Mouse (Mus musculus): Measurements from ENCODE around the gene Atxn7.
"Not testable (repeated sequence)": the region's sequence is repeated elsewhere in the genome, so short reads cannot be mapped to it uniquely, and the experiment has no call there.

Gene Atxn7

DNA sequence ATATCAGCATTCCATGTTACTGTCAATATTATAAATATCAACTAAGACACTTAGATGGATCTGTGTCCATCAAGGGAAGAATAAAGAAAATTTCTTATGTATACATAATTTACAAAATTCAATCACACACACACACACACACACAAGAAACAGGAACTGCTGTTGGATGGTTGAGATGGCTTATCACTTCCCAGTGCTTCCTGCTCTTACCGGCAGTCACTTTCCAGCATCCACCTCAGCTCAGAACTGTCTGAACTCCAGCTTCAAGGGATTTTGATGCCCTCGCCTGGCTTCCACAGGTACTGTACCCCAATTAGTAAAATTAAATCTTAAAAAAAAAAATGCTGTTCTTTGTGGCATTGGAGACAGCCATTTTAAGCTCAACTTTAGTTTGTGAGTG, 27.2 kb downstream of the Atxn7 start:
- DNase-seq (ENCODE audit: low spot score), result no peak

DNA sequence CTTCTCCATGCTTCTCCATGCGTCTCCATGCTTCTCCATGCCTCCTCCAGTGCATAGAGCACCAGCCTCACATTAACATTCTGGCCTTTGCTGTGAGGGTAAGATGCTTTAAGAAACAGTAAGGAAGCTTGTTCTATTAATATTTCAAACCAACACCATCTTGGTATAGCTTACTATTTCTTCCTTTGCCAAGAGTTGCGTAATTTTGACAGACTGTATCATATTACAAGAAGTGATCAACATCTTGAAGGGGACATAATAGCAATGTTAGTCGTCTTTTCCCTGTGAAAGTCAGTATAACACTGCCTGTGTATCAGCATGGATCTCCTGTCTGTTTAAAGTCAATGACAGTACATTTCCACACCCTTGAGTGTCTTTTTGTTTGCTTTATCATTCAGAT, 29.5 kb downstream of the Atxn7 start:
- no peak for DNase-seq (ENCODE audit: low spot score)

DNA sequence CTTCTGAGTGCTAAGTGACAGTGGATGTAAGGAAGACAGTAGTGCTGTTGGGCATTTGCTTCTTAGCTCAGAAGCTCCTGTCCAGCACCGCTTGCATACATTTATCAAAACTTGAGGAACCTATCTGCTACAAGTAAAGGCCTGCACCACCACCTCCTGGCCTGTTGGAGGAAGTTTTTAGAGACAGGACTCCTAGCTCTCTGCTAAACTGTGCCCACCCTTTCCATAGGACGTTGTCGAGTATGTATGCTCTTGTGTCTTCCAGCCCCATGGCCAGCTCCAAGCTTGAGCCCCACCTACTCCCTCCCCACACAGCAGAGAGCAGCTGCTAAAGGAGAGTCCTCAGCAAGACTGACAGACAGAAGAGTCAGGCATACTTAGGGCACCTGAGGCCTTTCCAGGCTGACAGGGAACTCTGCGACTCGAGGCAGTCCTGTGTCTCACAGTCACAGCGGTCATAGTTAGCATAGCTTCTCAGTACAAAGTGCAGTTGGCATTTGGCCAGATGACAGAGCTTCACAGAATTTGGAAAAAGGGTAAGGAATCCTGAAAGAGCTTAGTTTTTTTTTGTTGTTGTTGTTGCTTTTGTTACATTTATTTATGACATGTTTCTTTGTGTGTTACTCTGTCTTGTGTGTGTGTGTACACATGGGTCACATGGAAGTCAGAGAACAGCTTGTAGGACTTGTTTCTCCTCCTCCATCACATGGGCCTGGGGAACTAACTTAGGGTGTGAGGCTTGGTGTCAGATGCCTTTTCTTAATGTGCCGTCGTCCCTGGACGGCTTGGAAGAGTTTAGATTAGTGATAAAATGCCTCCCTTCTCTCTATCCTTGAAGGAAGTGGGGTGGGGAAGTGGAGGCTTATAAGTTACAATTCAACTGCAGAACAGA, 34.2 kb downstream of the Atxn7 start:
- DNase-seq (ENCODE audit: low spot score), result no peak

DNA sequence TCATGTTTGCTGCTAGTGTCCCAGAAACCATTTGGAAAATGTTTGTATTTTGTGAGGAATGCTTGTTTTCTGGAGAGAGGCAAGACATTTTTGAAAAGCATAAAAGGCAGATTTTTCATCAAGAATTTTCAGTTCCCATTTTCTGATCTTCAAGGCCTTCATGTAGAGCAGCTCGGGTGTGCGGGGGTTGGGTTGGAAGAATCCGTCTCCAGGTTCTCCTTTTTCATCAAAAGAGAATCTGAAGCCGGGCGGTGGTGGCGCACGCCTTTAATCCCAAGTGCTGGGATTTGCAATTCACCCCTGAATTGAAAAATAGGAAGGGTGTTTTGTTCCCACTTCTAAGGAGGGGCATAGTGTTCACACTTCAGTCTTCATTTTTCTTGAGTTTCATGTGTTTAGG, 41.5 kb downstream of the Atxn7 start:
- no peak for DNase-seq (ENCODE audit: low spot score)

DNA sequence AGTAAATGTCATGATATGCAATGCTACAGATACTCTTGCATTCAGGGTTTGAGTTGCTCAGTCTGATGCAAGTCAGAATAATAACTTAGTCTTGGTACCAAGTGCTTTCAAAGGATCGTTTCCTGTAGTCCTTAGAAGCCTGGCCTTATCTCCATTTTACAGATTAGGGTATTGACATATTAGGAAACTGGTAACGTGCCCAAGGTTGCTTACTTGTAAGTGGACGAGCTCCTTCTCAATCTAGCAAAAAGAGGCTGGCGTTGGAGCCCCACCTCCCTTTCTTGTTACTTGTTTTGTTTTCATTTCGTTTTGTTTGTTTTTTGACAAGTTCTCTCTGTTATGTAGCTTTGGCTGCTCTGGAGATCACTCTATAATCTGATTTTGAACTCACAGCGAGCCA, 48.5 kb downstream of the Atxn7 start:
- DNase-seq (ENCODE audit: low spot score), result no peak

GRCm38 (mm10) chr14:14012383-14013251, 51.4 kb downstream of the Atxn7 start:
- DNase-seq (ENCODE audit: low spot score), result peak; percentile 71

GRCm38 (mm10) chr14:14013252-14013711, 52.0 kb downstream of the Atxn7 start:
- DNase-seq (ENCODE audit: low spot score), result no peak

GRCm38 (mm10) chr14:14014636-14015375, 53.6 kb downstream of the Atxn7 start:
- no peak for DNase-seq (ENCODE audit: low spot score)

GRCm38 (mm10) chr14:14019155-14019894, 58.1 kb downstream of the Atxn7 start:
- no peak for DNase-seq (ENCODE audit: low spot score)

DNA sequence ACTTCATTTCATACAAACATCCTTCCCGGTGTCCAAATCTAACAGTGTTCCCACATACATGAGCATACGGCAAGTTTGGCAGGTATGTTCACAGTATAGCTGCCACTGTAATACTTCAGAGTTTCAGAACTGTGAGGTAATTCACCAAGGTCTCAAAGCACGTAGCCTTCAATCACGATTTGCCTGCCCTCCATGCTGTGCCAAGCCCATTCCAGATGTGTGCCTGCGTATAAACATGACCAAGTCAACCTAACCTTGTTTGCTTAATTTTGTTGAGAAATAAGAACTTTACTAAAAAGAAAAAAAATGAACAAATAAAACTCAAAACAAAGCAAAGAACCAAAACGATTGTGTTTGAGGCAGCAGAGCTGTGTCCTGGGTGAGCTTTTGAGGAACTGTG, 60.0 kb downstream of the Atxn7 start:
- DNase-seq (ENCODE audit: low spot score), result no peak

- DNase-seq (ENCODE audit: low spot score), result no peak
Measured at GRCm38 (mm10) chr14:14025870-14026269, 64.6 kb downstream of the Atxn7 start.

- no peak for DNase-seq (ENCODE audit: low spot score)
Measured at GRCm38 (mm10) chr14:14030621-14031020, 69.4 kb downstream of the Atxn7 start.

DNA sequence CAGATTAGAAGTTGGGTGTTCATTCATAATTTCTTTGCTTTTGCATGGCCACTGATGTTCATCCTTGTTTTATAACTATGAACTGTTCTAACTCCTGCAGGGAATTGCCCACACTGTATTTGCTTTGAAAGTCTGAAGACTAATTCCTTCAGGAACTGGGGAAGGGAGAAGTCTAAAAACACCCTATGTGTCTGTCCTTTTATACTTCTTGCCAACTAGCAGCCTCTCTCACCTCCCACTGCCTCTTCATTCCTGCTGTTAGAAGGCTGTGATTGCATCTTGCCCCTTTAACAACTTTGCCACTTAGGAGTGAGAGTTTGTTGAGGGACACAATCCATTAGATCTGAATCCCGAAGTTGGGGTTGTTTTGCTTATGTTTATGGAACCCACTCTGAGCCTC, 71.6 kb downstream of the Atxn7 start:
- no peak for DNase-seq (ENCODE audit: low spot score)

- no peak for DNase-seq (ENCODE audit: low spot score)
Measured at GRCm38 (mm10) chr14:14036352-14036751, 75.1 kb downstream of the Atxn7 start.

DNA sequence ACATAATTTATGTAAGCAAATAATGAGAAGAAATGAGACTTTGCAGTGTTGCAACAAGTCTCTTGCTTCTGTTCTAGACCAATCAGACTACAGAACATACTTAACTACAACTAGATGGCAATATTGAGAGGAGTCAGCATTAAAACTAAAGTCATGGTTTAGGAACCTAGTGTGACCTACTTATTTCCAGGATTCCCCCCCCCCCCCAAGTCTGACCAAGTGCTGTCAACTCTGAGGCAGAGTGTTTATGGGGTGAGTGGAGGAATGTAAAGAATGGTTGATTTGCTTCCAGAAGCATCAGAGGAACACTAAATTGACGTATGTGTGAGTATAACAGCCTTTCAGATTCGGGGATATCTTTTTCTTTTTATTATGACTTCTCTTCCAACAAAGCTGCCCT, 77.0 kb downstream of the Atxn7 start:
- DNase-seq (ENCODE audit: low spot score), result no peak

GRCm38 (mm10) chr14:14042336-14042735, 81.1 kb downstream of the Atxn7 start:
- DNase-seq (ENCODE audit: low spot score), result no peak

DNA sequence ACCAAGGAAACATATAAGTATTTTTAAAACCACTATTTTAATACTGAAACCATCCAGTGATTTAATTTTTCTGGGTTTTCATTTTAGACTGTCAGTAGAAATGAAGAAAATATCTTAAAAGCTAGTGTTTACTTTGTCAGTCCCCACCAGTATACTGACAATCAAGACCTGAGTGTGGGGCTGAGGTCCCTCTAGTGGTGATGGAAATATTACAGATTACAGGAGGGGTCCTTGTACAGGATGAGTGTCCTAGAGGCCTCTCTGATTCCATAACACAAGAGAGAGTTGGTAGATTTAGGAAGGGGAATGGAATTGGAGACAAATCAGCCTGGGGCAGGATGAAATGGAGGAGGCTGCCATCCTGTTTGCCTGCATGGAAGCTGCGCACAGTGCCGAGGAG, 93.1 kb downstream of the Atxn7 start:
- DNase-seq (ENCODE audit: low spot score), result no peak

DNA sequence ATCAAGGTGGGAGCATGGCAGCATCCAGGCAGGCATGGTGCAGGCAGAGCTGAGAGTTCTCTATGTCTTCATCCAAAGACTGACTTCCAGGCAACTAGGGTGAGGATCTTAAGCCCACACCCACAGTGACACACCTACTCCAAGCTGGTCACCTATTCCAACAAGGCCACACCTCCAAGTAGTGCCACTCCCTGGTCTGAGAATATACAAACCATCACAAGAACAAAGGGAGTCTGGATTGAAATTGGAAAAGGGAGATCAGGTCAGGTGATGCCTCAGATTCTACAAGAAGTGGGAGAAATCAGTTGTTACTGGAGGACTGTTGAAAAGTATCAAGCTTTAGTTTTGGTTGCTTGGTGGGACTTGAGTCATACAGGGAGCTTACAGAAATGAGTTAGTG, 98.4 kb downstream of the Atxn7 start:
- not testable (repeated sequence) for DNase-seq (ENCODE audit: low spot score)

DNA sequence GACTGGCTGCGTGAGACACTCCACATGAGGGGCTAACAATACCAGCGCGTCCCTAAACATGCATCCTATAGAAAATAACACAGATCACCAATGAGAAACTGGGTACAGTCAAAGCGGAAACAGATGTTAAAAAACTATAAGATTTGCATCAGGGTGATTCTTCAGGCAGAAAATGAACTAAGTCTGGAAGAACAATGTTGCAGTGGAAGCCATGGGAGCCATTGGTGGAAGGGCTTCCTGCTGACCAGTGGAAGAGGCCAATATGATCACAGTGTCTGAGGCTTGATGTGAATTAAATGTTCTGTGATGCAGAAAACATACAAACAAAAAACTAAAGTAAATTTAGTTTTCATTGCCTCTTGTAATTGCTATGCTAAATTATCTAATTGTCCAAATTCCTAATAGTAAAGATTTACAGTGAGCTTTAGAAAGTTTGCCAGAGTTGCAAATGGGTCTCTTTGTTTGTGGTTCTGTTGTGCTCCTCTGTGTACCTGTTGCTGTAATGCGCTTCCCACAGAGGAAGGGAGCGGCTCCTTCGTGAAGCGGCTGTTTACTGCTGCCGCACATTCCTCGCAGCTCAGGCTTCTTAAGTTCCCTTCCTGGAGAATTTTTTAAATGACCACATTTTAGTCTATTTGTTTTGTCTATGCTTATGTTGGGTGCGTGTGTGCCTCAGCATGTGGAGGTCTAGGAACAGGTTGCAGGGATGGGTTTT, 101.4 kb downstream of the Atxn7 start:
- DNase-seq (ENCODE audit: low spot score), result no peak

DNA sequence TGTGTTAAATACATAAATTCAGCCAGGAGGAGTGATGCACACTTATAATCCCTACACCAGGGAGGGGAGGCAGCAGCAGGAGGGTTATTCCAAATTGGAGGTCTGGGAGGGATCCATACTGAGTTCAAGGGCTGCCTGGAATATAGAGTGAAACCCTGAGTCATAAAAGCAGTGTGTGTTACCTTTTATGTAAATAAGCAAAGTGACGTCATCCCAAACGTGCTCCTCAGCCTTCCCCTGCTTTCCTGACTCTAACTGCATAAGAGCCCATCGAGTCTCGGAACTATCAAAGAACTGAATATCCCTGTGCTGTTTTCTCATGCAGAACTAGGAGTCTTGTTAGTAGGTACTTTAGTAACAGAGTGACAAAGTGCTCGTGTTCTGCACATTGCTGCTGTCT, 102.1 kb downstream of the Atxn7 start:
- no peak for DNase-seq (ENCODE audit: low spot score)
